Mouse (Mus musculus) forebrain, embryonic 16.5 days (tissue): ENCODE measurements at regions not wholly inside any gene's neighbourhood (a gene's known extent, or its start where the extent isn't known, plus 50 kb on each side); places are given as distances from the start of the nearest gene placed in this dataset.

Experiments
- ATAC-seq: fragments of 200-750 bp; cut with Nextera tagmentation; 2 replicates; pipeline ENCODE4 v1.8.0; 2017; ENCODE audit warnings: mild to moderate bottlenecking, moderate library complexity
- H3K27ac ChIP-seq: fragments of 300-500 bp; sonication (generic); 2 replicates; pipeline ENCODE4 v1.5.1; 2014; ENCODE audit warnings: low read length, control low read depth
- H3K27me3 ChIP-seq: fragments of 300-500 bp; sonication (generic); replicated peaks from 2 replicates; pipeline ENCODE4 v1.6.1; 2014; ENCODE audit warnings: low read length; ENCODE audit not compliant: control insufficient read depth, insufficient read depth
- H3K36me3 ChIP-seq: fragments of 300-500 bp; sonication (generic); 2 replicates; pipeline ENCODE4 v1.6.1; 2014; ENCODE audit not compliant: control insufficient read depth, insufficient read depth
- H3K4me1 ChIP-seq: fragments of 300-500 bp; sonication (generic); replicated peaks from 2 replicates; pipeline ENCODE4 v1.6.1; 2014; ENCODE audit warnings: low read length; ENCODE audit not compliant: control insufficient read depth, insufficient read depth
- H3K4me2 ChIP-seq: fragments of 300-500 bp; sonication (generic); 2 replicates; pipeline ENCODE4 v1.6.1; 2014; ENCODE audit warnings: mild to moderate bottlenecking, low read length, control low read depth
- H3K4me3 ChIP-seq: fragments of 300-500 bp; sonication (generic); replicated peaks from 2 replicates; pipeline ENCODE4 v1.5.1; 2014; ENCODE audit warnings: mild to moderate bottlenecking, low read length, control low read depth
- H3K9ac ChIP-seq: fragments of 300-500 bp; sonication (generic); replicated peaks from 2 replicates; pipeline ENCODE4 v1.6.1; 2014; ENCODE audit warnings: low read depth, low read length, control low read depth
- H3K9me3 ChIP-seq: fragments of 300-500 bp; sonication (generic); 2 replicates; pipeline ENCODE4 v1.6.1; 2016; ENCODE audit warnings: low read length; ENCODE audit not compliant: control insufficient read depth
- WGBS: fragments of 180-500 bp; shearing (Covaris S2); extraction: QIAGEN DNeasy Blood & Tissue Kit; methylation state at CpG from one replicate; pipeline ENCODE4 v1.1.7; 2014; 5-methylcytosine and 5-hydroxymethylcytosine counted together

- H3K27ac ChIP-seq: no peak overlapping the region
- WGBS: 55% methylated on average over 8 of the region's 8 CpGs
- H3K9ac ChIP-seq: no peak overlapping the region
- ATAC-seq: no peak
- H3K36me3 ChIP-seq: no peaks in the 10 kb centered on the region
- no peaks in the 10 kb centered on the region for H3K4me1 ChIP-seq
- no peaks in the 10 kb centered on the region for H3K9me3 ChIP-seq
- no peak overlapping the region for H3K4me3 ChIP-seq
- no peak overlapping the region for H3K4me2 ChIP-seq
- no peaks in the 10 kb centered on the region for H3K27me3 ChIP-seq
Observed at GRCm38 (mm10) chrX:12219474-12219873, 59.3 kb upstream of the Bcor start.

- H3K4me1 ChIP-seq: 0 out of 2 replicates have a peak, but pooled peaks cover 4% of the 10 kb centered on the region
- H3K4me2 ChIP-seq: no peak overlapping the region
- H3K36me3 ChIP-seq: no peaks in the 10 kb centered on the region
- H3K4me3 ChIP-seq: no peak overlapping the region
- no peaks in the 10 kb centered on the region for H3K9me3 ChIP-seq
- H3K9ac ChIP-seq: no peak overlapping the region
- H3K27ac ChIP-seq: no peak overlapping the region
- WGBS: 70% methylated on average over 4 of the region's 4 CpGs
- no peaks in the 10 kb centered on the region; the same call in 1 of the 2 replicates for H3K27me3 ChIP-seq
- no peak for ATAC-seq
Observed at GRCm38 (mm10) chrX:12224314-12224713, 64.2 kb upstream of the Bcor start.

GRCm38 (mm10) chrX:12225116-12225891 is 65.1 kb upstream of the Bcor start:
- H3K4me3 ChIP-seq: peak overlapping the region; percentile 15; the same call in 1 of the 2 replicates
- ATAC-seq: 0 out of 2 replicates have a peak, but pooled peaks have one; percentile 47
- 0 out of 2 replicates have a peak, but pooled peaks cover 4% of the 10 kb centered on the region for H3K4me1 ChIP-seq
- no peak overlapping the region for H3K27ac ChIP-seq
- H3K4me2 ChIP-seq: peak overlapping the region; percentile 34
- H3K9me3 ChIP-seq: no peaks in the 10 kb centered on the region
- no peaks in the 10 kb centered on the region for H3K36me3 ChIP-seq
- no peaks in the 10 kb centered on the region; the same call in 1 of the 2 replicates for H3K27me3 ChIP-seq
- WGBS: 13% methylated on average over 18 of the region's 19 CpGs
- peak overlapping the region; percentile 40 for H3K9ac ChIP-seq

DNA sequence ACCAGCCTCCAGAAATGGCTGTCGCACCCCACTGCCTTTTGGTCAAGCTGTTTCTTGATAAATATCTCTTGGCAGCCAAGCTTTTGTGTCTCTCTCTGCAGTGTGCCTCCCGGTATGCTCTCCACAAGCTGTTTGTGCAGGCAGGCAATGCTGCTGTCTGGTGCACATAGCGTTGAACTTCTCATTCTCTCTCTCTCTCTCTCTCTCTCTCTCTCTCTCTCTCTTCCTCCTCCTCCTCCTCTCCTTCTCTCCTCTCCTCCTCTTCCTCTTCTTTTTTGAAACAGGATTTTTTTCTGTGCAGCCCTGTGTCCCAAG is 65.7 kb upstream of the Bcor start:
- no peak overlapping the region for H3K27ac ChIP-seq
- H3K9me3 ChIP-seq: no peaks in the 10 kb centered on the region
- WGBS: 17% methylated on average over 3 of the region's 3 CpGs
- no peak overlapping the region; the same call in 1 of the 2 replicates for H3K4me3 ChIP-seq
- peak overlapping the region; percentile 34 for H3K4me2 ChIP-seq
- no peak for ATAC-seq
- H3K36me3 ChIP-seq: no peaks in the 10 kb centered on the region
- H3K9ac ChIP-seq: peak overlapping the region; percentile 40; the same call in 1 of the 2 replicates
- 0 out of 2 replicates have a peak, but pooled peaks cover 4% of the 10 kb centered on the region for H3K4me1 ChIP-seq
- no peaks in the 10 kb centered on the region; the same call in 1 of the 2 replicates for H3K27me3 ChIP-seq

DNA sequence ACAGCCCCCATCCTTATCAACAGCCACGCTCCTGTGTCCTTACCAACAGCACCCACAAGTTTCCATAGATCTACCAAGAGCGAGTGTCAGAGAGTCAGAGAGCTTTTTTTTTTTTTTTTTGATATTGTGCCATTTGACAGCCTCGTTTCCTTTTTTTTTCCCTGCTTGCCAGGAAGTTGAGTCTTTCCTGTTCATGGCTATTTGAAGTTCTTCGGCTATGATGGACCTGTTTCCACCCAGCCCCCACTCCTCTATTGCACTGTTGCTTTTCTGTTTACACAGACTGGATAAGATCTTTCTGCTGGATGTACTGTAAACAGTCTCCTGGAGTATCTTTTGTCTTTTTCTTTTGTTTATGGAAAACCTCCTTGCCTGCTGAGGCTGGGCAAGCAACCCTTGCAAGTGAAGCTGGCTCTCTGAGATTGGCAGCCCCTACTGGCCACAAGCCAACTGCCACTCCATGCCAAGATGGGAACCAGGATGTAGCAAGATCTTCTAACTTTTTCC is 80.4 kb upstream of the Bcor start:
- Histone ChIP-seq H3K27me3 (no peaks in the 10 kb centered on the region), H3K4me3 (no peak overlapping the region), H3K27ac (no peak overlapping the region), H3K36me3 (no peaks in the 10 kb centered on the region), H3K4me1 (peaks cover 2% of the 10 kb centered on the region; the same call in 1 of the 2 replicates), H3K9ac (no peak overlapping the region), H3K4me2 (no peak overlapping the region), H3K9me3 (no peaks in the 10 kb centered on the region)
- no peak for ATAC-seq
- 40% methylated on average over 4 of the region's 4 CpGs for WGBS

- 31% methylated on average over 4 of the region's 4 CpGs for WGBS
- H3K4me1 ChIP-seq: peaks cover 2% of the 10 kb centered on the region; the same call in 1 of the 2 replicates
- ATAC-seq: no peak
- no peak overlapping the region for H3K4me3 ChIP-seq
- no peak overlapping the region for H3K4me2 ChIP-seq
- H3K9ac ChIP-seq: no peak overlapping the region
- no peaks in the 10 kb centered on the region for H3K36me3 ChIP-seq
- H3K9me3 ChIP-seq: no peaks in the 10 kb centered on the region
- H3K27me3 ChIP-seq: no peaks in the 10 kb centered on the region
- H3K27ac ChIP-seq: no peak overlapping the region
Observed at GRCm38 (mm10) chrX:12241751-12242150, 81.6 kb upstream of the Bcor start.

GRCm38 (mm10) chrX:12249071-12249470 is 88.9 kb upstream of the Bcor start:
- no peak overlapping the region for H3K4me2 ChIP-seq
- H3K27me3 ChIP-seq: no peaks in the 10 kb centered on the region
- H3K36me3 ChIP-seq: no peaks in the 10 kb centered on the region
- peaks cover 7% of the 10 kb centered on the region for H3K4me1 ChIP-seq
- no peak overlapping the region for H3K4me3 ChIP-seq
- no peaks in the 10 kb centered on the region for H3K9me3 ChIP-seq
- WGBS: 67% methylated on average over 4 of the region's 4 CpGs
- H3K9ac ChIP-seq: no peak overlapping the region
- no peak for ATAC-seq
- H3K27ac ChIP-seq: no peak overlapping the region

DNA sequence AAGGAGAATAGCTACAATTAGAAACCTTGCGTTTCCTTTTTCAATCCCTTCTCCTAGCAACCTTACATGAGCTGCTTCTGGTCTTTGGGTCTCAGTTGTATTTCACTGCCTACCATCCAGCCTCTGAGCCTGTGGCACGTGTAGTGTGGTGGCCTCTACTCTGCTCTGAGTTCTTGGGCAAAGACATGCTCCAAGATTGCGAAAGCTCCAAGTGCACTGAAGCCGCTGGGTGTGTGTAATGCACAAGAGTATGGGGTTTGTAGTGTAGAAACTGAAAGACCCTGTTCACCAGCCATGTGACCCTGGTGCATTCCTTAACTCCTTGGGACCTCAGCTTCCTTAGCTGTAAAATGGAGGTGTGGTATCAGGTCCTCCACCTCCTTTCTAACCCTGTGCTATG is 89.8 kb upstream of the Bcor start:
- H3K4me3 ChIP-seq: no peak overlapping the region
- no peak for ATAC-seq
- peaks cover 7% of the 10 kb centered on the region for H3K4me1 ChIP-seq
- no peaks in the 10 kb centered on the region for H3K9me3 ChIP-seq
- no peak overlapping the region for H3K4me2 ChIP-seq
- no peaks in the 10 kb centered on the region for H3K27me3 ChIP-seq
- 87% methylated on average over 4 of the region's 4 CpGs for WGBS
- no peak overlapping the region for H3K27ac ChIP-seq
- no peak overlapping the region for H3K9ac ChIP-seq
- no peaks in the 10 kb centered on the region for H3K36me3 ChIP-seq

DNA sequence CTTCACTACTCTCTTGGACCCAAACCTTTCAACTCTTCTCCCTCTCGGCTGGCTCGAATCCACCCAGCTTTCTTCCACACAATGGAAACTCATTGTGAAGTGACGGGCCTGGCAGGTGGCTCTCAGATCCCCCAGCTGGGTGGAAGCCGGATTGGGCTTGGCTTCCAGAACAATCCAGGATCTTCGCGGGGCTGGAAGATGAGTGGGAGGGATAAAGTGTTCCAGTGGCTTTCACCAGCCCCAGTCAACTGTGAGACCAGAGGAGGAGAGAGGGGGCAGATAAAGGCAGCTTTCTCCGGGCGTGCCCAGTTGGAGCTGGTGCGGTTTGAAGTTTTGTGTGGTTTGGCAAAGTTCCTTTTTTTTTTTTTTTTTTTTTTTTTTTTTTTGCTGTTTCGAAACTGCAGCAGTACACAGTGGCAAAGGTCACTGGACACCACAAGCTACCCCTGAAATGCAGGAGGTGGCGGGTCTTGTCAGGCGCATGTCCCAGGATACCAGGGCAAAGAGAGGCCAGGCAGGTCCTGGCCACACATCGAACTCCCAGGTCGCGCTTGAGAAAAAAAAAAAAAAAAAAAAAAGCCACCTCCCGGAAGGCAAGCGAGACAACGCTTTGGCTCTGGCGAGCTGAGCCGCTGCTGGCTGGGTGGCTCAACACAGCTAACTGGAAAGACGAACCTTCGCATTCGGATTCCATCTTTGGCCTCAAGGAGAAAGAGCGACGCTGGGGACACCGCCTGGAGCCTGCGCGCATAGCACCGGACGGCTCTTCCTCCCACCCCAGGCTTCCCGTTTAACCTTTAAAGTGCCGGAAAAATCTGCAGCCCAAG is 91.9 kb upstream of the Bcor start:
- H3K4me1 ChIP-seq: peaks cover 7% of the 10 kb centered on the region
- no peaks in the 10 kb centered on the region for H3K36me3 ChIP-seq
- no peak overlapping the region for H3K27ac ChIP-seq
- H3K9ac ChIP-seq: no peak overlapping the region
- peak overlapping the region; percentile 34 for H3K4me3 ChIP-seq
- ATAC-seq: peak; percentile 90
- peak overlapping the region; percentile 58 for H3K4me2 ChIP-seq
- no peaks in the 10 kb centered on the region for H3K9me3 ChIP-seq
- 17% methylated on average over 31 of the region's 32 CpGs for WGBS
- H3K27me3 ChIP-seq: no peaks in the 10 kb centered on the region
